Mouse (Mus musculus) common myeloid progenitor, adult 5-6 weeks (primary cell): ENCODE measurements around the gene Hist1h2ap. TPM values are rescaled to one million over a fixed set of nuclear protein-coding genes. Genes with fewer than 3 reads are reported as not detected.
A peak's percentile ranks its signal among the peaks of the same experiment; 100 is the strongest.

Source experiments
- ATAC-seq: replicated peaks from 2 replicates; pipeline ENCODE4 v1.8.0; 2016; ENCODE audit warnings: low read depth, mild to moderate bottlenecking, moderate TSS enrichment, inconsistent platforms; ENCODE audit not compliant: poor library complexity, severe bottlenecking
- total RNA-seq: library from RNA; stranded (forward); fragments of 200-1000, 187-1606 nt; gene quantifications from 2 replicates; pipeline ENCODE4 v1.2.3, GENCODE M21; 2017

Gene Hist1h2ap
- total RNA-seq, 1 experiment from 2014 or later: 2,229 TPM

DNA sequence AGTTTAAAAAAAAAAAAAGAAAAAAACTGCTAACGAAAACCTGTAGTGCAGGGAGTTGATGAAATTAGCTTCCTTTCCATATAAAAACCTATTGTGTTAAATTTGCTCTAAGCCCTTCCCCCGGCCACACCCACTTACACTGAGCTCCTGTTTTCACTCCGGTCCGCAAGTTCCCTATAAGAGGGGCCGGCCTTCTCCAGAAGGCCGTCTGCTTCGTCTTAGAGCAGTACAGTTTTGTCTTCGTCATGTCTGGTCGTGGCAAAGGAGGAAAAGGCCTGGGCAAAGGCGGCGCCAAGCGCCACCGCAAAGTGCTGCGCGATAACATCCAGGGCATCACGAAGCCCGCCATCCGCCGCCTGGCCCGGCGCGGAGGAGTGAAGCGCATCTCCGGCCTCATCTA lies 21.8 kb downstream of the Hist1h2ap start, which contains the start of gene Hist1h4m:
Hist1h4m (plus strand) TSS at position 208 of the 400 bp plus-strand sequence.
- peak; percentile 52 for ATAC-seq

DNA sequence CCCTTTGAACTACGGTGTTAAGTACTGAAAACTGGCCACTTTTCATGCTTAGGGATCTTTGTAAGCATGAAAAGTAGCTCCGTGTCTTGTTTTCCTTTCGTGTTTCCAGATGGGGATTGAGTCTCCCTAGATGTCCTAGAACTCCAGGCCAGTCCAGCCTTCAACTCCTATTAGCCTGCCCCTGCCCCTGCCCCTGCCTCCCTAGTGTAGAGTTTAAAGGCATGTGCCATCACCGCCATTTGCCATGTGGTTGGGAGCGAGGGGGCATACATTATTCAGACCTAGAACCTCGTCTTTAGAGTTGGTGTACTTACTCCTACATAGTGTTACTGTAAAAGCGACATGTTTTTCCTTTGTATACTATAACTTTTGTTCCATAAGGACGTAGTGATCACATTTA lies 22.2 kb downstream of the Hist1h2ap start:
- peak; percentile 16 for ATAC-seq

DNA sequence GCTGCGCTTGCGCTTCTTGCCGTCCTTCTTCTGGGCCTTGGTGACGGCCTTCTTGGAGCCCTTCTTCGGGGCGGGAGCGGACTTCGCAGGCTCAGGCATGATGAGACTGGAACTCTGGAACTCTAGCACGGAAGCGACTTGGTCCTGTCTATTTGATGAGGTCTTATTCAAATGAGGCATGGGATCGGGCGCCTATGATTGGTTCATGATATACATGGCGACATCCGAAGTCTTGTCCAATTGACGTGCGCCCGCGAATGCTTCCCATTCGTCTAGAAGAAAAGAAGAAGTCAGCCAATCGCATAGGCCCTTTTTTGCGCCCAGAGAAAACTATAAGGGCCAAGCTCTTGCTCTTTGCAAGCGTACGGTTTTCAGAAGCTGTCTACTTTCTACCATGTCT lies 23.2 kb downstream of the Hist1h2ap start, which contains the start of the genes Hist1h2bq and Hist1h2ao:
Hist1h2bq (minus strand) TSS at position 125 of the 400 bp plus-strand sequence.
Hist1h2ao (plus strand) TSS at position 393 of the 400 bp plus-strand sequence.
- ATAC-seq: peak; percentile 78

DNA sequence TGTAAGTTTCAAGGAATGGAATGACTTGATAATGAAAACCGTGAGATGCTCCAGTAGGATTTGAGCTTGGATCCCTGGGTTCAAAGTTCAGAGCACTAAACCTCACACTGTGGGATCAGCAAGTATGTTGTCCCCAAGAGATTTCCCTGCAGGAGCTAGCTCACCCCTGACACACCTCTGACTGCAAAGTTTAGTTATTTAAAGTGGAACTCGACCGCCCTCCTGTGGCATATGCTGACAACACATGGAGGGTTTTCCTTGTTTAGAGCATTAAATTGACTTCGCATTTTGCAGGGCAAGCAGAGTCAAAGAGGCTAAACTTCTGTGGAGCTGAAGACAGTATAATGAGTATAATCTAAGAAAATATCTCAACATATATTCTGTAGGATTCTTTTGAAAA lies 30.2 kb downstream of the Hist1h2ap start:
- peak; percentile 94 for ATAC-seq

DNA sequence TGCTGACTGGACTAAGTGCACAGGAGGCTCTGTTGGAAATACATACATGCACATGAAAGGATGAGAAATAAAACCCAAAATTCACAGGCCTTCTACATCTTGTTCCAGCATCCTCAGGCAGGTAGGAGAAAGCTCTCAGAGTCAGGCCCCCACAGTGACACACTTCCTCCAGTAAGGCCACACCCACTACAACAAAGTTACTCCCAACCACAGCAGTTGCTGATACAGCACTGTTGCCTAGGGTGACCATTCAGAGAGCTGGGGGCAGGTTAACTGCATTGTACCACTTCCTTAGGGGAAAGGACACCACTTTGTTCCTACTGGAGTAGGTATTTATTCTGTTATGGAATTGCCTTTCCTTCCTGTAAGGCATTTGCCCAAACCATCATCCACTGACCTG lies 36.1 kb downstream of the Hist1h2ap start:
- ATAC-seq: peak; percentile 98

DNA sequence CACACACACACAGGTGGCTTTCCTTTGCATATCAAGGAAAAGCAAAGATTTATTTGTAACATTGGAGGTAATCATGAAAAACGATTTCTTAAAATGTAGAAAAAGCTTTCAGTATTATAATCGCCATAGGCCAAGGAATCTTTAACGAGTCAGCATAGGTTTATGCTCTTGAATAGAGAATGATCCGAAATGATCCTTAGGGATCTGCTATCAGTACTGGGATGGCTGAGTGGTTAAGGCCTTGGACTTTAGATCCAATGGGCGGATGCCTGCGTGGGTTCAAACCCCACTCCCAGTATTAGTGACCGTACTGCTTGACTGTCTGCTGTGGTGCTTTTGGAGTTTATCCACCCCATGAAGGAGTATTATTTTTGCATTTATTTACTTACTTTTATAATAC lies 37.7 kb downstream of the Hist1h2ap start:
- ATAC-seq: no peak

DNA sequence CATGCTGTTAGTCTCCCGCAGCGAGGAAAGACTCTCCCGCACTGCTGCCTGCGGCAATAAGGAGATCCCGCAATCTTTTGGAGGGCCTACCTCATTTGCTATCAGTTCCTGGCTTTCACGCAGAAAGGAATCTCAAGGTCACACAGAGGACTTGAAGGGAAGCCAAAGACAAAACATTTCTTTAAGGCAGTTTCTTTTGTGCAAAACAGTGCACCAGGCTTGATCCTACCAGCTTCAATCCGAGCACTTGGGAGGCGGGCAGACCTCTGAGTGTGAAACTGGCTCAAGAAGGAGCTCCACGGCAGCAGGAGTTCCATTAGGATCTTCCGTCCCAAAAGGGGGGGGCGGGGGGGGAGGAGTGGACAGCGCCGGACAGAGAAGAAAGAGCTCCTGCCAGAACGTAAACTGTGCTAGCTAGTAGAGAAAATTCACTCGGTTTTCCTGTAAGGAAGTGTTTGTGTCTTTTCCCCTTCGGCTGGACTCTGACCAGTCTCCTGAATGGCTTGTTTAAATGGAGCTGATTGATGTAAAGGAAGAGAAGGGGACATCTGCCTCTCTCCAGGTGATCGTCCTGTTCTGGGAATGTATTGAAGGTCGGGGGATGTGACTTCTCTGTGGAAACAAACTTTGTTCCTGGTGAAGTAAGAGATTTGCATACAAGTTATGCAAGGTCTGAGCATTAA lies 42.6 kb downstream of the Hist1h2ap start:
- no peak for ATAC-seq

DNA sequence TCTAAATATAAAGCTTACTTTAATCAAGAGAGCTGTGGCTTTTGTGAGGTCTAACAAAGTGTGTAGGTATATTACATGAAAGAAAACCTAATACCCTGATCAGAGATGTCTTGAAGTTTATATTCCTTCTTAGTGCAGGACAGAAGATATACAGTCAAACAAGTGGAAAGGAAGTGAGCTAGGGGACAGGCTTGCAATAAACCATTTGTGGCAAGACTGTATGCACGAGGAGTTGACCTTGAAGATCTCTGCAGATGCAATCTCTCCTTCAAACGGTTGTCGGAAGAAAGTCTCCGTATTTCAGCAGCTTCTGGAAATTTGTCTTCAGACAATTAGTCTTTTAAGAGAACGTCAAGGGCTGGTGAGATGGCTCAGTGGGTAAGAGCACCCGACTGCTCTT lies 43.4 kb downstream of the Hist1h2ap start:
- no peak for ATAC-seq

DNA sequence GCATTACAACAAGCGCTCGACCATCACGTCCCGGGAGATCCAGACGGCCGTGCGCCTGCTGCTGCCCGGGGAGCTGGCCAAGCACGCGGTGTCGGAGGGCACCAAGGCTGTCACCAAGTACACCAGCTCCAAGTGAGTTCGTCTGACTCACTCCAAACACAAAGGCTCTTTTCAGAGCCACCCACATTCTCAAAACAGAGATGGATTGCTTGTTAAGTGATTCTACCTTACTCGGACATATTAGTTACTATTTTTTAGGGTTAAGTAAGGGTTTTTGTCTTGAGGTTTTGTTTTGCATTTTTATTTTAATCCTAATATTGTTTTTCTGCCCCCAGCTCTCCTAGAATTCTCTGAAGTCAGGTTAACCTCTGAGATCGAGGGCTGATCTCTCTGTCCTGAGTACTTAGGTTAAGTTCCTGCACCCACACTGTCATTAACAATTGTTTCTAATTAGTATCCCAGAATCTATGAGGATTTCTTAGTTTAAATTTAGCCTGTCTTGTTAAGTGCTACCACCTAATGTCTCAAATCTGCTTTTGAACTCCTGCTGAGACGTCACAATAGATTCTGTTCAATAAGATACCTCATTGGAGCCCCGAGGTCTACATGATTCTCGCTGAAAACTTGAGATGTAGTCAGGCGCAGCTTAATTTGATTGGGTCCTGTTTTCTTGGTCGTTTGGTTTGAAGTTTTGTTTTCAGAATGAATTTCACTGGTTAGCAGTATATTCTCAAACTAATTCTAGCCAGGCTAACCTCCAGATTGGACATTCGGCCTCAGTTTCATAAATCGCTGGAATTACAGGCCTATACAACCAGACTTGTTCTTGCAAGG lies 45.3 kb downstream of the Hist1h2ap start:
- no peak for ATAC-seq

DNA sequence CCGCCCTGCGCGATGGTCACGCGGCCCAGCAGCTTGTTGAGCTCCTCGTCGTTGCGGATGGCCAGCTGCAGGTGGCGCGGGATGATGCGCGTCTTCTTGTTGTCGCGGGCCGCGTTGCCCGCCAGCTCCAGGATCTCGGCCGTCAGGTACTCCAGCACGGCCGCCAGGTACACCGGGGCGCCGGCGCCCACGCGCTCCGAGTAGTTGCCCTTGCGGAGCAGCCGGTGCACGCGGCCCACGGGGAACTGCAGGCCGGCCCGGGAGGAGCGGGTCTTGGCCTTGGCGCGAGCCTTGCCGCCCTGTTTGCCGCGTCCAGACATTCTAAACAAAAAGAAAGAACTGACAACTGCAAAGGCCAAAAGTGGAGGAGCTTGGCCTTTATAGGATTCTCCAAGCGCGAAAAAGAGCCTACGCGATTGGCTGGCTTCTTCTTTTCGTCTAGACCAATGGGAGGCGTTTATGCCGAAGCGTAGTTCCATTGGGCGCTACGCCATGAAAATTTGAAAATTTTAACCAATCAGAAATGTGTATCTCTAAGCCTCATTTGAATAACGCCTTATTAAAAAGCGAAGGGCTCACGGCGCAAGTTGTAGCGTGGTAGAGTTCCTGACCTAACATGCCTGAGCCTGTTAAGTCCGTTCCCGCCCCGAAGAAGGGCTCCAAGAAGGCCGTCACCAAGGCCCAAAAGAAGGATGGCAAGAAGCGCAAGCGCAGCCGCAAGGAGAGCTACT lies 46.2 kb downstream of the Hist1h2ap start, which contains the start of the genes Hist1h2an and Hist1h2bp:
Hist1h2an (minus strand) TSS at position 320 of the 731 bp plus-strand sequence.
Hist1h2bp (plus strand) TSS at position 563 of the 731 bp plus-strand sequence.
- ATAC-seq: peak; percentile 86

DNA sequence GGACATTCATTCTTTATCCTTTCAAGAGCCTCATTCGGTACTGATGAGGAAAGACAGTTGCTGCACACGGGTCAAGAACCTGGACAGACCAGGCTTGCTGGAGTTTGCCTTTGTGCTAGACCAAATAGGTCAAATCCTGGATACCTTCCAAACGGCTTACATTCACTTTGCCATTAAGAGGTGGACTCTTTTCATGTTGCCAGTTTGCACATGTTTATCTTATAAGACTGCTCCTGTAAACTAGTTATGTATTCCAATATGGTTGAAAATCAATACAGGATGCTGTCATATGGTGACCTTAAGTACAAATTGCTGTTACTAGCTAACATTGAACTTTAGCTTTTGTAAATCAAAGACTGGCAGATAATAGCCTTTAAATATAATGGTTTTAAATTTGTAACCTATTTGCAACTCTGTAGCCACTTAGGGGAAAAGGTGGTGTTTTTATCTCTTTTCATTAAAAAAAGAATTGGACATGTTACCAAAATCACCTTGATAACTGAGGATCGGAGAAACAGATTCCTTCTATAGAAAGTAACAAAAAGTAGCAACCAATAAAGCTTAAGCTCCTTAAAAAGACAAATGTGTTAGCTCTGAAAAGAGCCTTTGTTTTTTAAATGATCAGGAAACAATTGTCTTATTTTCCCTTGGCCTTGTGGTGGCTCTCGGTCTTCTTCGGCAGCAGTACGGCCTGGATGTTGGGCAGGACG lies 47.0 kb downstream of the Hist1h2ap start:
- ATAC-seq: no peak

DNA sequence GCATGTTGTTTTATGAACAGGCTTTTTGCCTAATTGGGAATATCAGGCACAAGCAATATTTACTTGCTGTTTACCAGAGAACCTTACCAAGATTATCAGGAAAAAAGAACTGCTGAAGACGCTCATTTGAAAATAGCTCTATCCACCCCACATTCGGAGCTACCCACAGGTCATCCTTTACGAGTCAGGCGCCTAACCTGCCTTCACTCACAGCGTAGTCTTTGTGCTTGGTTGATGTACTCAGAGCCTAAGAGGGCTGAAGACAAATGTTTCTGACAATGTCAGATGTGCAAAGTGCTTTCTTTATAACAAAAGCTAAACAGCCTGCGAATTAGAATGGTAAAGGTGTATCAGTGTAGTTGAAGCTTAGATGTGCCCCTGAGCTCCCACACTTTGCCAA lies 49.0 kb downstream of the Hist1h2ap start:
- no peak for ATAC-seq

DNA sequence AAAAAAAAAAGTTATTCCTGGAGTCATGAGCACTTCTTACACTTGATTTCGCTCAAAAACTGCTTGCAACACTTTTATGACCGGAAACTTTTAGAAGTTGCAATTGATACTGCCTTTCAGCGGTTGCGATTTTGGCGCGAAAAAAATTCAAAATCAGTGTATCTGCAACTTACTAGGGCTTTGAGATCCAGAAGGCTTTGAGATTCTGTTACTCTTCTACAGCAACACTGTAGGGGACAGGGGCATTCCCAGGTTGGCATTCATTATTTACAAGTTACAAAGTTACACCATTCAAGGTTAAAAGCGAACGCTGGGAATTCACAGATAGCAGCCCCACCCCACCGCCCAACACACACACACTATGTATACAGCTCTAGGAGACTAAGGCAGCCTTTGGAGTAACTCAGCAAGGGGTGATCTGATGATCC lies 49.6 kb downstream of the Hist1h2ap start:
- ATAC-seq: no peak

DNA sequence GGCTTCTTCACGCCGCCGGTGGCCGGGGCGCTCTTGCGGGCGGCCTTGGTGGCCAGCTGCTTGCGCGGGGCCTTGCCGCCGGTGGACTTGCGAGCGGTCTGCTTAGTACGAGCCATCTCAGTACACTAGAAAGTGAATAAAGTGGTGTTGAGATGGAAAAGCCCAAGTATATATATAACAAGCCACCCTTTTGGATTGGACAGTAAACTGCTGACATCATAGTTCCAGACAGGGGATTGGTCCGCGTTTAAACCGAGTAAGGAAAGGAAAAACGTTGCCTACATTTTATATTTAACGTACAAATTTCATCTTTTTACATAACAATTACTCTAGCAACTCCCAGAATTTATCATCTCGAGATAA lies 50.1 kb downstream of the Hist1h2ap start, which contains the start of gene Hist1h3i:
Hist1h3i (minus strand) TSS at position 116 of the 363 bp plus-strand sequence.
- ATAC-seq: peak; percentile 33

Other genes starting within 250 kb of the Hist1h2ap start
- not detected in 2 replicates for gene Olfr1362, start 219.5 kb downstream of the Hist1h2ap start, total RNA-seq
- not detected in 2 replicates for gene Olfr11, start 191.0 kb downstream of the Hist1h2ap start, total RNA-seq
- not detected in 2 replicates for gene Olfr1361, start 170.1 kb downstream of the Hist1h2ap start, total RNA-seq
- not detected in 2 replicates for gene Olfr1360, start 156.1 kb downstream of the Hist1h2ap start, total RNA-seq
- not detected in 2 replicates for gene Olfr1359, start 135.4 kb downstream of the Hist1h2ap start, total RNA-seq
- 401 and 517 TPM in 2 replicates for gene Hist1h2bl, start 117.4 kb downstream of the Hist1h2ap start, total RNA-seq
- gene Hist1h2ai, start 117.1 kb downstream of the Hist1h2ap start, total RNA-seq: 1,241 and 1,337 TPM in 2 replicates
- gene Hist1h3h, start 115.8 kb downstream of the Hist1h2ap start, total RNA-seq: 145 and 293 TPM in 2 replicates
- 379 and 469 TPM in 2 replicates for gene Hist1h2bm, start 111.5 kb downstream of the Hist1h2ap start, total RNA-seq
- gene Hist1h4j, start 98.4 kb downstream of the Hist1h2ap start, total RNA-seq: 469 and 581 TPM in 2 replicates
- 4,229 and 5,615 TPM in 2 replicates for gene Hist1h4k, start 83.0 kb downstream of the Hist1h2ap start, total RNA-seq
- gene Hist1h2ak, start 79.7 kb downstream of the Hist1h2ap start, total RNA-seq: 950 and 1,047 TPM in 2 replicates
- gene Hist1h2bn, start 79.4 kb downstream of the Hist1h2ap start, total RNA-seq: 1,475 and 1,634 TPM in 2 replicates
- gene Hist1h1b, start 52.9 kb downstream of the Hist1h2ap start, total RNA-seq: 1,123 and 1,267 TPM in 2 replicates
- 252 and 264 TPM in 2 replicates for gene Hist1h3i, start 50.1 kb downstream of the Hist1h2ap start, total RNA-seq
- 413 and 544 TPM in 2 replicates for gene Hist1h2an, start 46.3 kb downstream of the Hist1h2ap start, total RNA-seq
- gene Hist1h2bp, start 46.0 kb downstream of the Hist1h2ap start, total RNA-seq: 69.7 and 70.4 TPM in 2 replicates
- 106 and 143 TPM in 2 replicates for gene Hist1h2bq, start 23.3 kb downstream of the Hist1h2ap start, total RNA-seq
- 626 and 966 TPM in 2 replicates for gene Hist1h2ao, start 23.0 kb downstream of the Hist1h2ap start, total RNA-seq
- gene Hist1h4m, start 21.8 kb downstream of the Hist1h2ap start, total RNA-seq: 3,201 and 5,019 TPM in 2 replicates
- gene Hist1h4n, start 1.3 kb downstream of the Hist1h2ap start, total RNA-seq: 2,940 and 3,195 TPM in 2 replicates
- gene Hist1h2br, start 236 bp upstream of the Hist1h2ap start, total RNA-seq: 234 and 268 TPM in 2 replicates
- 13.1 and 13.9 TPM in 2 replicates for gene Zfp184, start 111.6 kb upstream of the Hist1h2ap start, total RNA-seq
- gene Pom121l2, start 147.7 kb upstream of the Hist1h2ap start, total RNA-seq: not detected in 2 replicates
- 0.73 and 5.5 TPM in 2 replicates for gene Prss16, start 176.2 kb upstream of the Hist1h2ap start, total RNA-seq
- gene Hist1h2ah, start 202.1 kb upstream of the Hist1h2ap start, total RNA-seq: 208 and 989 TPM in 2 replicates
- gene Hist1h2bk, start 202.4 kb upstream of the Hist1h2ap start, total RNA-seq: 1,449 and 1,731 TPM in 2 replicates
- 106 and 144 TPM in 2 replicates for gene Hist1h4i, start 207.9 kb upstream of the Hist1h2ap start, total RNA-seq
- 689 and 693 TPM in 2 replicates for gene Hist1h2ag, start 209.4 kb upstream of the Hist1h2ap start, total RNA-seq
- 591 and 710 TPM in 2 replicates for gene Hist1h2bj, start 209.7 kb upstream of the Hist1h2ap start, total RNA-seq